Mouse (Mus musculus): ENCODE data around the gene Slc38a3. TPM values are rescaled to one million over a fixed set of nuclear protein-coding genes. Genes with fewer than 3 reads are reported as not detected.
"Not testable (repeated sequence)": the region's sequence is repeated elsewhere in the genome, so short reads cannot be mapped to it uniquely, and the experiment has no call there.

Slc38a3 gene
- total RNA-seq, 2 experiments from 2014 or later = 48.6 to 53.3 TPM

DNA sequence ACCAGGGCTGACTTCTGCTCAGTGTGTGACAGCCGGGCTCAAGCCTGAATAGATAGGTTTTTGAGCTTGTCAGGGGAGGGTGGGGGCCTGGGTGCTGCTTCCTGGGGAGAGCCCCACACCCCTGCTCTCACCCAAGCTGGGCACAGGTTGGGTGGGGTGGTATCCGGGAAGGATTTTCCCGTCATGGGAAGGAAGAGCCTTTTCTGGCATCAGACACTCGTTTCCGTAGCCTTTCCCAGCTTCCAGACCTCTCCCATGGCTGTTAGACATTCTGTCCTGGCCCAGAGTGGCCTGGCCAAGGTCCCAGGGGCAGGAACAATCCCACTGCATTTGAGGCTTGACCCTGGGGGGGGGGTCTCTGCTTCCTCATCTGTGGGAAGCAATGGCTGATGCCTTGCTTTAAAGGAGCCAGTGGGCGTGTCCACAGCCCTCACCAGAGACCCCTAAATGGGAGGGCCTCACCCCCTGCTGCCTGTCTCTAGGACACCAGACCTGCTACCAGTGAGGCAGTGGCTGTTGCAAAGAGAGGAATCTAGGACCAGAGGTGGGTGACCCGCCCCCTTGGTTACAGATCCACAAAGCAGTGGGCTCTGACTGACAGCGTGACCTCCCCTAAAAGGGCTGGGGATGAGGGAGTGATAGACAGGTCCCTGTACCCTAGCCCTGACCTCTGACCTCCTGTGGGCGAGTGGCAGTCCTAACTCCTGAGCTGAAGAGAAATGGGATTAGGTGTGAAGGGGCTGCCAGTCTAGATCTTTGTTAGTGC is 27.7 kb upstream of the Slc38a3 start:
- intact Hi-C loops (cut with DNase I) = no loop called here
- DNase-seq = peak in 1 of 2 experiments; percentile 18

DNA sequence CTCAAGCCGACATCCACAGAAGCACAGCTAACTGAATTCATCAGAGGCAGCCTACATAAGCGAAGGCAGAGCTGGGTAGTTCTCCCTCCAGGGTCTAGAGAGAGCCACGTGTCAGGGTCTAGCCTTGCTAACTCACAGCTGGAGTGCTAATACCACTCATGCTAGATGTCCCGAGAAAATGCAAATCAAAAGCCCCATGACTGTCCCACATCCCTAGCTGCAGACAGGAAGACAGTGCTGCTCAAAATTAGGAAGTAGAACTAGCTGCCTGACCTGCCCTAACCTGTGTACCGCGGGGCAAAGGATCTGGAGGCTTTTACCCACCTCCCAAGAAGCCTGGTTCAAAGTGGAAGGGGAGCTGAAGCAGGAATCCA is 26.8 kb upstream of the Slc38a3 start:
- intact Hi-C loops (cut with DNase I) = no loop called here
- no peak for DNase-seq

DNA sequence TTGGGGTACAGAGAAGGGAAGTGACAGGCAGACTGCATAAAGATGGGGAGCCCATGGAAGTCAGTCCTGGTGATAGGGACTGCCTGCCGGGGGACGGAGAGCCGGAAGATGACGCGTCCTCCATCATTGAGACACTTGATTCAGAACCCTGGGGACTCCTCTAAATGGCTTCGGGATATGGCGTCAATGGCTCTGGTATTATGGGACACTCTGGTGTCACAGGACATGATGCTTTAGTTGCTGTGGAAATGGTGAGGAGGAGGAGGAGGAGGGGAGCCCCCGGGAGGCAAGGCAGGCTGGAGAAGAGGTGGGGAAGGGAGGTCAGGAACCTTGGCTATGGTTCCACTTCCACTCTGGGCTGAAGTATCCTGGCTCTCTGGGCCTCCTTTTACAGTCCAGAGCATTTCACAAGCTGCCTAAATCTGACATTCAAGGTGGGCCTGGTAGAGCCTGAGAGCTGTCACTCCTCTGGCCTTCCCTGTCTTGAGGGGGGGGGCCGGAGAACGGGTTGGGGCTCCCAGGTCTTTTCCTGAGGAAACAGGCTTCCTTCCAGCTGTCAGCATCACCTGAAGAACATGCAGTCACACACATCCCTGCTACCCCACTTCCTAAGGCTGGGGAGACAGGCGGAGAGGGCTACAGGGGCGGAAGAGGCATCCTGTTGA is 26.2 kb upstream of the Slc38a3 start:
- intact Hi-C loops (cut with DNase I) = no loop called here
- no peak for DNase-seq

DNA sequence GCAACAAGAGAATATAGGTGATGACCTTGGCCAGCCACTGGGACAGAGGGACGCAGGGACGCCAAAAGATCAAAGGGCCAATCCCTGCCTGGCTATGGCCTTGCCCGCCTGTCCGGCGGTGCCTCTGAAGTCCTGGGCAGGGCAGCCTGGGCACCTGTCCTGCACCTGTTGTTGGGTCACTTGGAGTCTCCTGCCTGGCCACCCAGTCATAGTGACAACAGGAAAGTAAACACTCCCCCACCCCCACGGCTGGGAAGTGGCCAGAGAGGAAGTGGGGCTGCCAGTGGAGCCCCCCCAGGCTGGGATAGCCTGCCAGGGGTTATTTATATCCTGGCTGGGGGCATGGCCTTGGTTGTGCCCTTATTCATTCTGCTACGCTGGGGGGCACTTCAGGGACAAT is 25.3 kb upstream of the Slc38a3 start:
- DNase-seq = no peak
- intact Hi-C loops (cut with DNase I) = no loop called here

DNA sequence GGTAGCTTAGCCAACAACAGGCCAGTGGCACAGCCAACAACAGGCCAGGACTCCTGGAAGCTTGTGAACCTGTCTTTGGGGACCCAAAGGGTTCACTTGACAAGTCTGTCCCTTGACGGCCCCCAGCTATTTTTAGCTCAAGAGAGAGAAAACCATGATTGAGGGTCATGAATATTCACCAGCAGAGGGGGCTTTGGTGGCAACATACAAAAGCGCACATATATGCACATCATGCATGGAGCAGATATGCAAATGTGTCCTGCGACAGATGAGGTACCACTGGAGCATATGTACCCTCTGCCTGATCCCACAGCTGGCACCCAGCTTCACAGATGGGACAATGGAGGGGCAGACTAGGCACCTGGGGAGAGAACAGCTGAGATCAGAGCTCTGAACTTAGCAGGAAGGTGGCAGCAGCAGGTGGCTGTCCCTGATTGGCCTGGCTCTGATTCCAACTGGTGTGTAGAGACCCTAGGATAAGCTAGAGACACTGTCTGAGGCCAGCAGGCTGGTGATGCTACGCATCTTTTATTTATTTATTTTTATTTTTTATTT is 24.2 kb upstream of the Slc38a3 start:
- intact Hi-C loops (cut with DNase I) = no loop called here
- no peak for DNase-seq

DNA sequence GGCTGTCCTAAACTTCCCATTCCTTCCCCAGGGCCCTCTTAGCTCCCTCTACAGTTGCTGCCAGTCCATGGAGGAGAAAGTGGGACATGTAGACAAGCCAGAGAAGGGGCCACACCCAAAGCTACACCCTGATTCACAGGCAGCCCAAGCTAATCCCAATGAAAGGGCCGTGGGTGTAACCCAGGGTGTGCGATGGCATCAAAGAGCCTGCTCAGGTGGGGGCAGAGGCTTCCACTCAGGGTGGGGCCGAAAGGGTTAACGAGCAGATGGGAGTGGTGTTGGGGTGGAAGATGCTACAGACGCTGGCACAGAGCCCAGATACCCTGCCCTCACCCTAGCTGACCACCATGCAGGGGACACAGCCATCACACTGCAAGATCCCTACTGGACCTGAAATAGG is 23.5 kb upstream of the Slc38a3 start:
- no peak for DNase-seq
- intact Hi-C loops (cut with DNase I) = no loop called here

DNA sequence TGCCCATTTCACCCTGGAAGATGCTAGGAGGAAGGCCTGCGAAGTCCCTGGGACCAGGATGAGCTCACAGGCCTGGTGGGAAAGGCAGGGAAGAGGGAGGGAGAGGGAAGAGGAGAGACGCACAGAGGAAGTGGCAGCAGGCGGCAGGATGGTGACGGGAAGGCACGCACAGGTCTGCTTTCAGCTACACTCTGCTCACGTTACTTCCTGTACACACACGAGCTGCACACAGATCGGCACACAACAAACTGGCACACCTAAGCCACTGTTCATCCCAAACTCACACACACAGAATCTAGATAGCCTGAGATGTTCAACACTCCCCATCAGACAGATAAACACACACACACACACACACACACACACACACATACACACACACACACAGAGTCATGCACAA is 21.1 kb upstream of the Slc38a3 start:
- DNase-seq = no peak

DNA sequence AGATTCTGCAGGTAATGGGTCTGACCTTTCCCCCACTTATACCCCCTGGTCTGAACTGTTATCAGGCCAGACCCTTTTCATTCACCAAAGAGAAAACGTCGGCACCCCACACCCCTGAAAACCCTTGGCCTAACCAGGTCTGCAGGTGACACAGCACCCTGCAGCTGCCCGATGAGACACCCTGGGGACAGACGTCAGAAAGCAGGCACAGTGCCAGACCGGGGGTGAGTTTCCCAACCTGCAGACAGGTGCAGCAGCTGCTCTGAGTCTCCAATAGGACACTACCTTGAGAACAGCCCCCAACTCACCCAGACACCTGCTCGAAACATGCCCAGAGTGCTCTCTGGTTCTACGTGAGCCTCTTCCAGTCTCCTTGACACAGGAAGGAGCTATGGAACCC is 19.6 kb upstream of the Slc38a3 start:
- DNase-seq = no peak
- intact Hi-C loops (cut with DNase I) = no loop called here

More for the DNA sequence above, 21.1 kb upstream of the Slc38a3 start:
- intact Hi-C loops (cut with DNase I) = no loop called here

DNA sequence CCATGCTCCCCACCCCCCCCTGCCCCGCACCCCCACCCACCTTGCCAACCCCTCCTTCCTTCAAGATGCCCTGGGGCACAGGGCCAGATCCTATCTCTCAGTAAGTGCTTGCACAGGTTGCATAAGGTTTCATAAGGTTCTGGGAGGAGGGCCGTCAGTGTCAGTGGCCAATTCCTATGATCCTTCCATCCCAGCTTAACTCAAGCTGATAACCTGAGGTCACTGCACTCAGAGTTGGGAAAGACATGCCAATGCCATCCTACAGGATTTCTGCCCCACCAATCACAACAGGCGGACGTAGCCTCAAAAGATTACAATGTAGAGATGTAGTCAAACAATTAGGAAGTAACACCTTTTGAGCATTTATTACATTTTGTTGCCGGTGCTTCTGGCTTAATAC is 19.1 kb upstream of the Slc38a3 start:
- no peak for DNase-seq
- intact Hi-C loops (cut with DNase I) = no loop called here

DNA sequence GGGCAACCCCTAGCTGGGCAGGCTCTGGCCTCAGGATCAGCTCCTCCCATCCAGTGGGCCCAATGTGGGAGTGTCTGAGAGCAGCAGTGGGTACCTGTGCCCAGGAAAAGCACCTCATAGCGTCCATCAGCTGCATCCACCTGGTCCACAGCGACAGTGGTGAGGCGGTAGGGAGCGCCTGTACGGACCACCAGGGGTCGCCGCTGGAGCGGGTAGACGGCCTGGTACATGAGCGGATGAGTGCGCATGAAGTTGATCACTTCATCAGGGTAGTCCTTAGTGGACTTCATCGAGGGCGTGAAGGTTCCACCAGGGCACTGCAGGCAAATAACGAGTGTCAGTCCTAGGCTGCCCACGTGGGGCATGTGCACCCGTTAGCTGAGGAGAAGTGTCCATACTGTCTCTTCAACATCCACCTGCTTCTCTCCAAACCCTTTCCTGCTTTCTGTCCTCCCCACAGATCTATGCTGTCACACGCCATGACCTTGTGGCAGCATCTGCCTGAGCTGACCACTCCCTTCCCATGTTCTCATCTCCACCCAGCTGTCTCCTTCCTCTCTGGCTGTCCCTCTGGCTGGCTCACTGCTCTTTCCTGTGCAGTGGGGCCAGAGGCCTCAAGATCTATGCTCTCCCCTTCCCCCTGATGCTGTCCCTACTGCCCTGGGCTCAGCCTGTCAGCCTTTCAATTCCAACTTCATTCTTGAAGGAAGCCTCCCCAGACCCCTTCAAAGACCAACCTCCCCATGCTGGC is 16.1 kb upstream of the Slc38a3 start:
- peak; percentile 66 to 73 for DNase-seq
- intact Hi-C loops (cut with DNase I) = no loop called here

DNA sequence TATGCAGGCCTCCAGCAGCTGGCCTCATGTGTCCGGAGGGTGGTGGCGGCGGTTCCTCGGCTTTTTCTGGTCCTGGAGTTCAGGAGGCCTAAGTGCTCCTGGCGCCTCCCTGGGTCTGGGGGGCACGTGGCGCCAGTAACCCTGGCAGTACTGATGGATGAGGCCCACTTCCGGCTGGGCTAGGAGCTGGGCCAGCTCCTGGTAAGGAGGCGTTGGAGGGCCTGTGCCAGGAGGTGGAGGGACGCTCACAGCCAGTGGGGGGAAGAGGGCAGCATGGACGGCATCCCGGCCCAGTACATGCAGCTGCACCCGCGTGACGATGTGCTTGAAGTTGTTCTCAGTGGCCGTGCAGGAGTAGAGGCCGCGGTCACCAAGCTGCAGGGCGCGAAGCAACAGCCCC is 13.1 kb upstream of the Slc38a3 start:
- DNase-seq = no peak
- intact Hi-C loops (cut with DNase I) = no loop called here

DNA sequence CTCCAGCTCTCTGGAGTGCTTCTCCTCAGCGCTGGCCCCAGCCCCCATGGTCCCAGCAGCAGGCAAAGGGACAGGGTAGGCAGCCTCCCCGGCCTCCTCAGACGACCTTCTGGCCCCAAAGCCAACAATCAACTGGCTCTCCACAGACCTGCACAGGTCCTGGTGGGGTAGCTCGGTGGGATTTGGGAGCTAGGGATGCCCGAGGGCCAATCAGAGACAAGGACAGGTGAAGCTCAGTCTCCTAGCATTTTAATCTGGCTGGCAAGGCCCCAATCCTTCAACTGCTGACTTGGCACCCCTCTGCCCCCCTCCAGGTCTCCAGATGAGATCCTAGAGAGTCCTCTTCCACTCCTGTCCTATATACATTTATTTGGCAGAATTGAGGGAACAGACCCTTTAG is 10.2 kb upstream of the Slc38a3 start, which contains the start of gene Gnat1:
Gene Gnat1 (minus strand): TSS at position 212 of the 400 bp plus-strand sequence.
- intact Hi-C loops (cut with DNase I) = no loop called here
- no peak for DNase-seq

DNA sequence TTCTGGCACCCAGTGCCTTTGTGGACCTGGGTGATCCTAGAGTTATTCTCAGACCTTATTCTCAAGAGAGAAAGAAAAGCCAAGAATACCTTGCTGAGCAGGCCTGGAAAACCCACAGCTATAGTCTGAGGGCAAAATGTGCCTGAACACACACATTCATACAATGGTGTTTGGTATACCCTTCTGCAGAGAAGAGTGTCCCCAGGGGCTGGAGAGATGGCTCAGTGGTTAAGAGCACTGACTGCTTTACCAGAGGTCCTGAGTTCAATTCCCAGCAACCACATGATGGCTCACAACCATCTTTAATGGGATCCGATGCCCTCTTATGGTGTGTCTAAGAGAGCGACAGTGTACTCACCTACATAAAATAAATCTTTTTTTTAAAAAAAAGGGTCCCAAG is 9.5 kb upstream of the Slc38a3 start:
- intact Hi-C loops (cut with DNase I) = no loop called here
- no peak for DNase-seq

DNA sequence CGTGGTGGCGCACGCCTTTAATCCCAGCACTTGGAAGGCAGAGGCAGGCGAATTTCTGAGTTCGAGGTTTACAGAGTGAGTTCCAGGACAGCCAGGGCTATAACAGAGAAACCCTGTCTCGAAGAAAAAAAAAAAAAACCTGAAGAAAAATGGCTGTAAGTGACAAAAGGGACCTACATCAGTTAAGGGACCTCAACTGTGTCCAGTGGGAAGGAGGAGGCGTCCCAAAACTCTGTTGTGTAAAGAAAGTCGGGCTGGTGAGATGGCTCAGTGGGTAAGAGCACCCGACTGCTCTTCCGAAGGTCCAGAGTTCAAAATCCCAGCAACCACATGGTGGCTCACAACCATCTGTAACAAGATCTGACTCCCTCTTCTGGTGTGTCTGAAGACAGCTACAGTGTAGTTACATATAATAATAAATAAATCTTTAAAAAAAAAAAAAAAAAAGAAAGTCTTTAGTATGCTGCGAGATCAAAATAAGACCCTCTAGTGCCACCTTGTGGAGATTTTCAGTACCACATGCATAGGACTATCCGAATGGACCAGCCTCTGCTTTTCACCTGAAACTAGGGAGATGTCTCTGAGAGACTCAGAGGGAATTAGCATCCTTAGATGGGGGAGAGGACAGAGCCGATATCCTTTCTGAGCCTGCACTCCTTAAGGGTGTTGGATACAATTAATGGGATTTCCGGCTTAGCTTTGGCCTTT is 8.6 kb upstream of the Slc38a3 start:
- peak; percentile 73 to 87 for DNase-seq
- intact Hi-C loops (cut with DNase I) = not testable (repeated sequence)

DNA sequence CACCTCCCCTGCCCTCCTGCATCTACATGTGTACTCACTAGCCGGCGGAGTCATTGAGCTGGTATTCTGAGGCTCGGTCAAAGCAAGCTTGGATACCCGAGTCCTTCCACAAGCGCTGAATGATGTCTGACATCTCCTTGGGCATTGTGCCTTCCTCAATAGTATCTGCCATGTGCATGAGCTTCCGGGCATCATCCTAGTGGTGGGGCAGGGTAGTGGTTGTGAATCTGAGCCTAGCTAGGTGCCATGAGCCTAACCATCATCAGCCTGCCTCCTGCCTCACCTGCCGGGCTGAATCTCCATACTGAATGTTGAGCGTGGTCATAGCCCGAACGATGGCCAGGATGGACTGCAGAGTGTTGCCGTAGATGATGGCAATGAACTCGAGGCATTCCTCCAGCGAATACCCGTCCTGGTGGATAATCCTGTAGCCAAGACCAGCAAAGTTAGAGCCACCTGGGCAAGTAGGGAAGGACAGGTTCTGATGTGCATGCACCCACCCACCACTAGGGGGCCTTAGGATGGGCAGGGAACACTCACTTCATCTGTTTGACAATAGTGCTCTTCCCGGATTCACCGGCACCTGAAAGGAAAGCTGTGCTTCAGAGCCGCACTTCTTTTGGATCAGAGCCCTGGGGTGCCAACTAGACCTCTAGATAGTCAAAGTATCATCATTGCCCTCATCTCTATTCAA is 7.9 kb upstream of the Slc38a3 start:
- intact Hi-C loops (cut with DNase I) = no loop called here
- peak in 1 of 2 experiments; percentile 49 for DNase-seq

DNA sequence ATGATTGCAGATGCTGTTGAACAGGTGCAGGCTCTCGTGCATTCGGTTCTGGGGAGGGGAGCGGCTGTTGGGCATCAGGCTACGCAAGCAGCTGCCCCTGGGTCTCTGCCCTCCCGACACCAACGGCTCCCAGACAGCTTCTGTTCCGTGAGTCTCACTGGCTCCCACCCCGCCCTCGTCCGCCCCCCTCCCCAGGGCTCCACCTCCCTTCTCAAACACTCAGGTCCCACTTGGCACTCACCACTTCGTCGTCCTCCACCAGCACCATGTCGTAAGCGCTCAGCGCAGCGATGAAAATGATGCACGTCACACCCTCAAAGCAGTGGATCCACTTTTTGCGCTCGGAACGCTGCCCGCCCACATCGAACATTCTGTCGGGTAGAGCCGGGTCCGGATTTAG is 7.0 kb upstream of the Slc38a3 start:
- no peak for DNase-seq
- intact Hi-C loops (cut with DNase I) = loop anchor here (1.0 kb wide), 2 partner anchors 31 to 72 kb away; no protein-coding TSS in a partner anchor

DNA sequence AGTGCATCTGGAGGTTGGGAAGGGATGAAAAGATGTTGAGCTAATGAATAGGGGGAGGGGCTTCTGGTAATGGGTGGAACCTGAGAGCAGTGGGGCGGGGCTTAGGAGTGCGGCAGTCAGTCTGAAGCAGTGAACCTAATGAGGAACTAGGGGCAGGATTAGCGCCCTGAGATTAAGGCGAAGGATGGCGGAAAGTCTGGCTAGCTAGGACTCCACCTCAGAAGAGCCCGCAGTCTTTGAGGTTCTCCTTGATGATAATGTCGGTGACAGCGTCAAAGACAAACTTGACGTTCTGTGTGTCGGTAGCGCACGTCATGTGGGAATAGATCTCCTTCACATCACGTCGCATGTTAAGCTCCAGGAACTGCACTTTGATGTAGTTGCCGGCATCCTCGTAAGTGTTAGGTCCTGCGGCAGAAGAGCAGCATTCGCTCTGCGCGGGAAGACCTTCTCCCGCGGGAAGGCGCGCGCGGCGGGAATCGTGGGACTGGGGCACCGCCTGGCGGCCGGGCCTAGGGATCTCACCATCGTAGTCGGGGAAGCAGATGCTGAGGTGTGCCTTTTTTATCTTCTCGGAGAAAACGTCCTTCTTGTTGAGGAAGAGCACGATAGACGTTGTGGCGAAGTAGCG is 6.5 kb upstream of the Slc38a3 start:
- intact Hi-C loops (cut with DNase I) = loop anchor here (1.0 kb wide), 2 partner anchors 30 to 71 kb away; no protein-coding TSS in a partner anchor
- DNase-seq = peak; percentile 85 to 88

DNA sequence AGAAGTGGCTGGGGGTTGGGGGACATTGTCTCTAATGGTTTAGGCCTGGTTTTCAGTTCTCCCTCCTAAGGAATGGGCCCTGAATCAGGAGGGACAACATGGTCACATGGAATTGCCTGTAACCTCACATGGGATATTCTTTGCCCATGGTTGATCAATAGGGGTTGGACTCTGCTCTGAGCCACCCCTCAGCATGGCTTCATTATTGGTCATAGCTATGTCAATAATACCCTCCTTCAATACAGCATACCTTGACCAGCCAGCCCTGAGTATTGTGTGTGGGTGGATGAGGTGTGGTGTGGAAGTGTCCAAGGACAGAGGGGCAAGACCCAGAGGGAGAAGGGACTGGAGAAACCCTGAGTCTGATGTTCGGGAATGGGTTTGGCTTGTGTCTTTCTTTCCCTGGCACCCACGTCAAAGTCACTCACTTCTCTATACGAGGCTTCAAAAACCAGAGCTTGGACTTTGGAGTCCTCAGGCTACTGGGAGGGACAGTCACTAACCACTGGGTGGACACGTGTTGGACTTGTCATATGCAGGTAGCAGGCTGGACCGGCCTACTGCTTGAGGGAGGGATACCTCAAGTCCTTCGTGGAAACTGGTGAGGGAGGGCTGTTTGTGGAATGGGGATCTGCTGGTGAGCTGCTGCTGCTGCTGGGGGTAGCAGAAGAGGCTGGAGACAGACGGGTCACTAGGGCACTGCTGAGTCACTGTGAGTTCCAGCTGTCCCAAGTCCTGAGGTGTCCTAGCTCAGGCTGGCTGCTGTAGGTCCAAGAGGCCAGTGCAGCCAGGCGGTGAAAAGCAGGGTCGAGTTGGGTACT is 5.5 kb upstream of the Slc38a3 start:
- intact Hi-C loops (cut with DNase I) = no loop called here
- no peak for DNase-seq
